Mouse (Mus musculus) R1 (cell line): Measurements from ENCODE around the gene Fam133b.
"Not testable (repeated sequence)": the region's sequence is repeated elsewhere in the genome, so short reads cannot be mapped to it uniquely, and the experiment has no call there.

Experiments used
- DNase-seq: peaks from one replicate; pipeline ENCODE4 v3.0.0-alpha.2; 2018; ENCODE audit warnings: low read depth, low spot score

The Fam133b gene

GRCm38 (mm10) chr5:3520493-3521359 lies 22.9 kb upstream of the Fam133b start:
- DNase-seq = no peak

- peak; percentile 42 for DNase-seq
These were observed 21.9 kb upstream of the Fam133b start for GRCm38 (mm10) chr5:3521741-3522140.

GRCm38 (mm10) chr5:3522826-3523225 lies 20.8 kb upstream of the Fam133b start:
- no peak for DNase-seq

GRCm38 (mm10) chr5:3527041-3527691 lies 16.5 kb upstream of the Fam133b start:
- peak; percentile 42 for DNase-seq

- no peak for DNase-seq
These were observed 13.9 kb upstream of the Fam133b start for GRCm38 (mm10) chr5:3529585-3530189.

- not testable (repeated sequence) for DNase-seq
These were observed 11.6 kb upstream of the Fam133b start for GRCm38 (mm10) chr5:3532048-3532447.

- DNase-seq = no peak
These were observed 6.9 kb upstream of the Fam133b start for GRCm38 (mm10) chr5:3536592-3537212.

GRCm38 (mm10) chr5:3538505-3539472 lies 4.8 kb upstream of the Fam133b start:
- no peak for DNase-seq

GRCm38 (mm10) chr5:3541871-3542270 lies 1.8 kb upstream of the Fam133b start:
- DNase-seq = peak; percentile 57

GRCm38 (mm10) chr5:3544480-3544769 lies 792 bp downstream of the Fam133b start:
- peak; percentile 25 for DNase-seq

- DNase-seq = no peak
These were observed 2.6 kb downstream of the Fam133b start for GRCm38 (mm10) chr5:3546226-3546625.

GRCm38 (mm10) chr5:3551481-3551880 lies 7.8 kb downstream of the Fam133b start:
- no peak for DNase-seq

- no peak for DNase-seq
These were observed 10.6 kb downstream of the Fam133b start for GRCm38 (mm10) chr5:3554198-3554597.

- no peak for DNase-seq
These were observed 27.6 kb downstream of the Fam133b start, which contains the start of gene 1700109H08Rik for GRCm38 (mm10) chr5:3571266-3571665. Gene 1700109H08Rik, plus strand, starts transcription at chr5:3571566.

GRCm38 (mm10) chr5:3574825-3575224 lies 31.2 kb downstream of the Fam133b start:
- peak; percentile 61 for DNase-seq

- peak; percentile 42 for DNase-seq
These were observed 34.3 kb downstream of the Fam133b start for GRCm38 (mm10) chr5:3577939-3578338.

- peak; percentile 45 for DNase-seq
These were observed 35.4 kb downstream of the Fam133b start for GRCm38 (mm10) chr5:3579066-3579465.

- peak; percentile 99 for DNase-seq
These were observed 52.2 kb downstream of the Fam133b start, which contains the start of gene Pex1 for GRCm38 (mm10) chr5:3595693-3596398. Gene Pex1, plus strand, starts transcription at chr5:3596066.

GRCm38 (mm10) chr5:3596399-3596766 lies 52.8 kb downstream of the Fam133b start, which contains the start of gene Rbm48:
Gene Rbm48, minus strand, starts transcription at chr5:3596585.
- peak; percentile 89 for DNase-seq

- DNase-seq = no peak
These were observed 53.5 kb downstream of the Fam133b start for GRCm38 (mm10) chr5:3597171-3597570.
